Mouse (Mus musculus) embryonic facial prominence, embryonic 15.5 days (tissue): ENCODE measurements around the gene Vmn1r23. TPM values are rescaled to one million over a fixed set of nuclear protein-coding genes. Genes with fewer than 3 reads are reported as not detected.
"Not testable (repeated sequence)": the region's sequence is repeated elsewhere in the genome, so short reads cannot be mapped to it uniquely, and the experiment has no call there.

Experiments used
- ATAC-seq: fragments of 200-750 bp; cut with Nextera tagmentation; 2 replicates; pipeline ENCODE4 v1.8.0; 2017; ENCODE audit warnings: low read depth, moderate TSS enrichment; ENCODE audit not compliant: insufficient number of reproducible peaks, low FRiP score, low TSS enrichment
- H3K27ac ChIP-seq: fragments of 300-500 bp; sonication (generic); replicated peaks from 2 replicates; pipeline ENCODE4 v1.5.1; 2015; ENCODE audit warnings: mild to moderate bottlenecking, inconsistent platforms
- H3K27me3 ChIP-seq: fragments of 300-500 bp; sonication (generic); 2 replicates; pipeline ENCODE4 v1.6.1; 2015; ENCODE audit warnings: inconsistent platforms
- H3K36me3 ChIP-seq: fragments of 300-500 bp; sonication (generic); 2 replicates; pipeline ENCODE4 v1.6.1; 2015; ENCODE audit warnings: mild to moderate bottlenecking, inconsistent platforms
- H3K4me1 ChIP-seq: fragments of 300-500 bp; sonication (generic); 2 replicates; pipeline ENCODE4 v1.6.1; 2015; ENCODE audit warnings: inconsistent platforms
- H3K4me2 ChIP-seq: fragments of 300-500 bp; sonication (generic); replicated peaks from 2 replicates; pipeline ENCODE4 v1.6.1; 2015; ENCODE audit warnings: mild to moderate bottlenecking, inconsistent platforms
- H3K4me3 ChIP-seq: fragments of 300-500 bp; sonication (generic); replicated peaks from 2 replicates; pipeline ENCODE4 v1.5.1; 2015; ENCODE audit warnings: mild to moderate bottlenecking, inconsistent platforms
- H3K9ac ChIP-seq: fragments of 300-500 bp; sonication (generic); 2 replicates; pipeline ENCODE4 v1.6.1; 2015; ENCODE audit warnings: inconsistent platforms
- H3K9me3 ChIP-seq: fragments of 300-500 bp; sonication (generic); replicated peaks from 2 replicates; pipeline ENCODE4 v1.6.1; 2016; ENCODE audit warnings: inconsistent platforms
- WGBS: fragments of 180-500 bp; shearing (Covaris S2); methylation state at CpG from one replicate; pipeline ENCODE4 v1.1.7; 2015; 5-methylcytosine and 5-hydroxymethylcytosine counted together
- polyA plus RNA-seq: library from polyadenylated mRNA; unstranded; fragments of >200 nt; fragmentation: Nextera tagmentation; extraction: Ambion mirVana; gene quantifications from 2 replicates; pipeline ENCODE4 v1.2.1, GENCODE M21; 2015

Gene Vmn1r23
- polyA plus RNA-seq: not detected in 2 replicates

GRCm38 (mm10) chr6:57926738-57927137, at the start of gene Vmn1r23:
Gene Vmn1r23, minus strand, starts transcription at chr6:57926838.
- no peak for ATAC-seq
- Histone ChIP-seq H3K36me3 (no peaks in the 10 kb centered on the region), H3K4me3 (no peak within 1 kb of the TSS), H3K27ac (no peak within 1 kb of the TSS), H3K9me3 (no peaks in the 10 kb centered on the region), H3K27me3 (no peaks in the 10 kb centered on the region), H3K9ac (no peak within 1 kb of the TSS), H3K4me2 (no peak within 1 kb of the TSS), H3K4me1 (no peaks in the 10 kb centered on the region)
- 93% methylated on average over 1 of the region's 1 CpGs for WGBS

DNA sequence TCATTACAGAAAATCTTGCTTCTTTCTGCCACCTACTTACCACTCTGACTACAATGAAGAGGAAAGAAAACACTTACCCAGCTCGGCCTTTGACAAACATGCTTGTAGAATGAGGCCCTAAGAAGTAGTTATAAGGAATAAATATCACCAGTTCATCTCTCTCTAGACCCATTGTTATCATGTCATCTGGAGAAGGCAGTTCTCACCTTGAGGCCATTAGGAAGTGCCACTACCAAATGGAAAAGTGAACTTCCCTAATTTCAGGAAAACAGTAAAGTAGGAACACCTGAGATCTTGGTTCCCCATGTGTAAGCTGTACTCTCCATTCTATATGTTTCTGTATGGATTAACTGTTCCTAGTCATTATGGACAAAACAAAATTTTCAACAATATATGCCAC, 34.8 kb upstream of the Vmn1r23 start, which contains the start of gene Vmn1r24:
Gene Vmn1r24 (minus strand): TSS at position 101 of the 400 bp plus-strand sequence.
- not testable (repeated sequence) for H3K27me3 ChIP-seq, H3K9me3 ChIP-seq, H3K27ac ChIP-seq, H3K9ac ChIP-seq, ATAC-seq, H3K4me3 ChIP-seq, H3K4me2 ChIP-seq, H3K36me3 ChIP-seq, H3K4me1 ChIP-seq
- WGBS: 71% methylated on average over 1 of the region's 1 CpGs

GRCm38 (mm10) chr6:57907928-57908327, 18.7 kb downstream of the Vmn1r23 start, which contains the start of gene Vmn1r22:
Gene Vmn1r22, minus strand, starts transcription at chr6:57908028.
- H3K36me3 ChIP-seq: no peaks in the 10 kb centered on the region

More at GRCm38 (mm10) chr6:57907928-57908327, 18.7 kb downstream of the Vmn1r23 start, which contains the start of gene Vmn1r22:
- Histone ChIP-seq H3K4me2 (no peak within 1 kb of the TSS), H3K27ac (no peak within 1 kb of the TSS), H3K4me1 (no peaks in the 10 kb centered on the region), H3K27me3 (no peaks in the 10 kb centered on the region), H3K9me3 (no peaks in the 10 kb centered on the region), H3K9ac (no peak within 1 kb of the TSS), H3K4me3 (no peak within 1 kb of the TSS)
- WGBS: 78% methylated on average over 1 of the region's 1 CpGs
- ATAC-seq: no peak

Other genes with a start within 250 kb of the Vmn1r23 start
- 12.1 and 12.3 TPM in 2 replicates for gene Pyurf, start 234.8 kb downstream of the Vmn1r23 start, polyA plus RNA-seq
- gene Lancl2, start 224.3 kb downstream of the Vmn1r23 start, polyA plus RNA-seq: 23.9 and 25.7 TPM in 2 replicates
- gene Vopp1, start 101.7 kb downstream of the Vmn1r23 start, polyA plus RNA-seq: 39.7 and 42.4 TPM in 2 replicates
- gene Vmn1r21, start 76.5 kb downstream of the Vmn1r23 start, polyA plus RNA-seq: not detected in 2 replicates
- not detected in 2 replicates for gene Vmn1r22, start 18.8 kb downstream of the Vmn1r23 start, polyA plus RNA-seq
- gene Vmn1r24, start 34.7 kb upstream of the Vmn1r23 start, polyA plus RNA-seq: not detected in 2 replicates
- not detected in 2 replicates for gene Vmn1r25, start 54.0 kb upstream of the Vmn1r23 start, polyA plus RNA-seq
- gene Vmn1r26, start 88.3 kb upstream of the Vmn1r23 start, polyA plus RNA-seq: not detected in 2 replicates